Mouse (Mus musculus) erythroblast, adult 5-6 weeks (primary cell): ENCODE results near the gene Lrrc75a. TPM values are rescaled to one million over a fixed set of nuclear protein-coding genes. Genes with fewer than 3 reads are reported as not detected.
A peak's percentile ranks its signal among the peaks of the same experiment; 100 is the strongest.
"Not testable (repeated sequence)": the region's sequence is repeated elsewhere in the genome, so short reads cannot be mapped to it uniquely, and the experiment has no call there.

Source experiments
- ATAC-seq: replicated peaks from 2 replicates; pipeline ENCODE4 v1.8.0; 2016; ENCODE audit warnings: moderate number of reproducible peaks, mild to moderate bottlenecking, moderate TSS enrichment, inconsistent platforms; ENCODE audit not compliant: poor library complexity, low FRiP score, severe bottlenecking
- total RNA-seq, 2 experiments: library from RNA; stranded (forward) in 1 of 2; stranded (reverse) in 1 of 2; fragments of 150-400 nt in 1 of 2; fragments of 200-764, 138-1000 nt in 1 of 2; gene quantifications; 2 replicates each; pipeline versions ENCODE4 v1.2.3 to v1.2.4; 2015 to 2017; ENCODE audit warnings: low replicate concordance in 2 of 2

The Lrrc75a gene
- total RNA-seq (2015; ENCODE audit: low replicate concordance): not detected in 2 replicates
- 0.84 and 1.5 TPM in 2 replicates for total RNA-seq (2017; ENCODE audit: low replicate concordance)

GRCm38 (mm10) chr11:62647661-62648590 is at the start of gene Lrrc75a:
TSS of gene Lrrc75a (minus strand) at chr11:62648523.
- no peak for ATAC-seq

GRCm38 (mm10) chr11:62695126-62695525 is 46.8 kb upstream of the Lrrc75a start:
- ATAC-seq: no peak

- peak; percentile 80 for ATAC-seq
Measured at GRCm38 (mm10) chr11:62693299-62694184, 45.2 kb upstream of the Lrrc75a start.

GRCm38 (mm10) chr11:62691592-62691991 is 43.3 kb upstream of the Lrrc75a start:
- no peak; the same call in 1 of the 2 replicates for ATAC-seq

- no peak for ATAC-seq
Measured at GRCm38 (mm10) chr11:62679954-62680353, 31.6 kb upstream of the Lrrc75a start.

GRCm38 (mm10) chr11:62678778-62679354 is 30.5 kb upstream of the Lrrc75a start:
- ATAC-seq: no peak

- no peak for ATAC-seq
Measured at GRCm38 (mm10) chr11:62676290-62676596, 27.9 kb upstream of the Lrrc75a start.

- 0 out of 2 replicates have a peak, but pooled peaks have one; percentile 54 for ATAC-seq
Measured at GRCm38 (mm10) chr11:62675480-62676289, 27.4 kb upstream of the Lrrc75a start.

GRCm38 (mm10) chr11:62670006-62670405 is 21.7 kb upstream of the Lrrc75a start:
- ATAC-seq: no peak

- no peak for ATAC-seq
Measured at GRCm38 (mm10) chr11:62669471-62669870, 21.1 kb upstream of the Lrrc75a start.

GRCm38 (mm10) chr11:62668986-62669385 is 20.7 kb upstream of the Lrrc75a start:
- no peak for ATAC-seq

GRCm38 (mm10) chr11:62664250-62664649 is 15.9 kb upstream of the Lrrc75a start:
- ATAC-seq: no peak

- no peak for ATAC-seq
Measured at GRCm38 (mm10) chr11:62660885-62661284, 12.6 kb upstream of the Lrrc75a start.

- ATAC-seq: no peak
Measured at GRCm38 (mm10) chr11:62652080-62652479, 3.8 kb upstream of the Lrrc75a start.

GRCm38 (mm10) chr11:62651563-62651962 is 3.2 kb upstream of the Lrrc75a start:
- no peak for ATAC-seq

- not testable (repeated sequence) for ATAC-seq
Measured at GRCm38 (mm10) chr11:62649803-62650202, 1.5 kb upstream of the Lrrc75a start.

GRCm38 (mm10) chr11:62648591-62649391 is 468 bp upstream of the Lrrc75a start, which contains the start of gene Mmgt2:
TSS of gene Mmgt2 (plus strand) at chr11:62648664.
- peak; percentile 53 for ATAC-seq

GRCm38 (mm10) chr11:62646958-62647515 is 1.3 kb downstream of the Lrrc75a start:
- no peak for ATAC-seq
